Mouse (Mus musculus): Measurements from ENCODE around the gene Lnpk.

Gene Lnpk

GRCm38 (mm10) chr2:74578843-74579489 is at the start of gene Lnpk:
TSS of gene Lnpk (minus strand) at chr2:74579435.
- DNase-seq (ENCODE audit: low spot score in 2 of 2): peak; percentile 90 to 93

GRCm38 (mm10) chr2:74620368-74620767 is 41.1 kb upstream of the Lnpk start:
- DNase-seq (ENCODE audit: low spot score in 2 of 2): no peak

DNA sequence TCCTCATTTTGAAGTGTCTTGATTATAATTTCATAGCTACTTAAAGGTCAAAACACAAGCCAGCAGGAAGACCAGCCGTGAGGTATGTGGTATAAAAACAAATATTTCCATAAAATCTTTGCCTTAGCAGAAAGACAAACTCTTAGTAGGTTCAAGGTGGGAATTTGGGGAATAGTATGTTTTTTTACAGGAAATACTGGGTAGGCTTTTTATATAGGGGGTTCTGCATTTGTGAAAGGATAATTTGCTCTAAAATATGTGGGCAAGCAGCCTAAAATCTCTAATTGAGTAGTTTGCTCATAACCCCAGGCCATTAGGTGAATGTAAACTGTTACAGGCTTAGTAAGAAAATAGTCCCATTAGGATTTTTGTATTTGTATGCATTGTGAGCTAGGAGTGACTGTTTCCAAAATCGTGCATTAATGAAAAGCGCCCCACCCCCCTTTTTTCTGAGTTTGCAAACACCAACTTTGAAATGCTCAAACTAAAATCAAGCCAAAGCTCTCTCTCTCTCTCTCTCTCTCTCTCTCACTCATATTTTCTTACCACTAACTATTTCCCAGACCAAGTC is 40.5 kb upstream of the Lnpk start:
- DNase-seq (ENCODE audit: low spot score in 2 of 2): no peak

DNA sequence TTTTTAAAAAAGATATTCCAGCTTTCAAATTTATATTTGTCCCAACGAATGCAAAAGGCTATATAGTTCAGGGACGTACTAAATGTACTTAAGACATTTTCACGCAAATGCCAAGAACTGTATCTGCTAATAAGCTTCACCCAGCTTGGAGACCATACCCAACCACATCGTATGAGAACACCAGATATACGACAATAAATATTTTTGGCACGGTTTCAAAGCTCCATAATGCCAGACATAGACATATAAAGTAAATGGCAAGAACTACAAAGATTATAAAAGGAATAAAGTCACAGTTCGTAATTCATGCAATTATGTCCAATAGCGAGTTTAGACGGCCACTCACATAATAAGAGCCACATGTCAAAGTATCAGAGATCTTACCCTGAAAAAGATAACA is 38.5 kb upstream of the Lnpk start:
- no peak for DNase-seq (ENCODE audit: low spot score in 2 of 2)

DNA sequence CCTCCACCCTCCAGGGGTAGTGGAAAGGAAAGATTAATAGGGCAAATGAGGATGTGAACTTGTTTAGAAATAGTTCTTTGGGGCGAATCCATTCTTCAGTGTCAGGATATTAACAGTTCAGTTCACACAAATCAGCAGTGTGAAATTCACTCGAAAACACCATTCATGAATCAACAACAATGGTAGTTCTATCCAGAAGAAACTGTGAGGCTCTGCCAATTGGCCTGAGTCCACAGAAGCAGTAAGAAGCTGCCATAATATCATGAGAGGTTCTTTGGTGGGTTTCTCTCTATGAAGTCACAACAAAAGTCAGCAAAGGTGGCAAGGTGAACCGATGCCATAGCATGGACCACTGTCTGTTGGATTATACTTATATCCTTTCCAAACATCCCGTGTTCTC is 32.2 kb upstream of the Lnpk start:
- DNase-seq (ENCODE audit: low spot score in 2 of 2): no peak

GRCm38 (mm10) chr2:74609350-74609749 is 30.1 kb upstream of the Lnpk start:
- no peak for DNase-seq (ENCODE audit: low spot score in 2 of 2)

- no peak for DNase-seq (ENCODE audit: low spot score in 2 of 2)
These were observed 27.0 kb upstream of the Lnpk start for GRCm38 (mm10) chr2:74606087-74606760.

DNA sequence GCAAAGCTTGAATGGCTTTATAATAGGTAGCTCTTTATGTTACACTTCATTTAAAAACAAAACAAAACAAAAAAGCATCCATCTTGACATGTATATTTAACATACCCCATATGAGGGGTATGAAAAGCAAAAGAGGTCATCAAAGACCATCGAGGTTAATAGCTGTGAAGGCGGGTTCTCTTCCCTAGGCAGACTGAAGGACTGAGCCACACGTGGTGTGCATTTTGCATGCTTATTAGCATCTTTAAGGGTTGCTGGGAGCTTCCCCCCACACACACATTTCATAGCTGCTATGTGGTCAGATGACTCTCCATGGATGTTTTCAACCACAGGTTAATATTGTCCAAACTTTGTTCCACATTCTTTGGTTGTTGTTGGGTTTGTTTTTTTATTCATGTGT is 24.8 kb upstream of the Lnpk start:
- DNase-seq (ENCODE audit: low spot score in 2 of 2): no peak

- no peak for DNase-seq (ENCODE audit: low spot score in 2 of 2)
These were observed 23.2 kb upstream of the Lnpk start for GRCm38 (mm10) chr2:74602483-74602882.

DNA sequence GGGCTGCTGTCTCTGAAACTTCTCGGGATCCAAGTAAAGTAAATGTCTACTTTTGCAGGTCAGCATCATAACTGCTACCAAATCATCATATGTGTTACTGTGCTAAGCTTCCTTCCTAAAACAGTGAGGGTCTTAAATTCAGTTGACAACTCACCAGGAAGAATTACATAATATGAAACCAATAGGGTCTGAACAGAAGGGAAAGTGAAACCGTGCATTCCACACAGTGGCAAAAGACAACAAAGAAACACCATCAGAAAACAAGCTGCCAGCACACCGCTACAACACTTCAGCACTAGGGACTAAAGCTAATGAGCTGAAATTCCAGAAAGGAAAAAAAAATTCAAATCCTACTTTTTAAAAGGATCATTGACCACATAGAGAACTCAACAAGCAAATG is 17.9 kb upstream of the Lnpk start:
- DNase-seq (ENCODE audit: low spot score in 2 of 2): no peak

- DNase-seq (ENCODE audit: low spot score in 2 of 2): no peak
These were observed 16.9 kb upstream of the Lnpk start for GRCm38 (mm10) chr2:74596094-74596493.

DNA sequence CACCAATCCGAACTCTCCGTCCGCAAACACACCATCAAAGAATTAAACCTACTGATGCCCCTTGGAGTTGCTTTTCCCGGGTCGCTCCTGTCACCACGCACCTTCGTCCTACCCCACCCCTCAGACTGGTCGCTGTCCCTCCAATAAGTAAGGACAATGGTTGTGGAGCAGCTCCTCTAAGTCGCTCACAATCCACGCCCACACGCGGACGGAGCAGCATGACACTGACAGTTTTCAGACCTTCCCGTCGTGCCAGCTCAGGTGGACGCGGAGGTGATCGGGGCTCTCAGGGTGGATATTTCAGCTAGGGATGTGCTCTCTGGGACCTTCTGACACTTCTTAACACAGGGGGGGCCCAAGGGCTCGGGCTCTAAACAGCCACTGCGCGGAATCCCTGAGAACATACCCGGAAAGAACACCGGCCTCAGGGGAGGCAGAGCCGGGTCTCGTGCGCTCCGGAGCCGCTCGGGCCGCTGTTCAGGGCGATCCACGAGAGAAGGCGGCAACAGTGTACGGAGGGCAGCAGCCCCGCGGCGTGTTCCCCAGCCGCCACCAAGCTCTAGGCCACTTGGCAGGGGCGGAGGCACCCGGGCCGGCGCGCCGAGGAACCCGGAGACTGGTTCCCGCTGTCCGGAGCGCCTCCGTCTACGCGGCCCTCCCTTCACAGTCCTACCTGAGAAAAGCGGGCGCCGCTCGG is 941 bp downstream of the Lnpk start:
- peak; percentile 12 to 21 for DNase-seq (ENCODE audit: low spot score in 2 of 2)

DNA sequence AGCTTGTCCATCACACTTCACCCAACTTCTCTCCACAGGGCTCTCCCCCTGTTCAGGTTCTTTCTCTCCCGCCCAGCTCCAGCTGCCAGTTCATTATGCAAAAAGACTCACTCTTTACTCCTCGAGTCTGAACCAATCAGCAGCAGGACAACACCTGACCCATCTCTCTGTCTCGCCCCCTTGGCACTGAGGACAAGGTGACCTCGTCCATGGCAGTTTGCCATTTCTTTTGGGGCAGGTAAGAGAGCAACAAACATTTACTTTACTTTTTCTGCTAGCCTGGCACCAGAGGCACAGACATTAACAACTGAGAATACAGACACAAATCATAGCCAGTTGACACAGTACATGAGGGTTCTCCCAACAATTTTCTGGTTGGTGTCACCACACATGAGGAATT is 8.8 kb downstream of the Lnpk start:
- no peak for DNase-seq (ENCODE audit: low spot score in 2 of 2)

- DNase-seq (ENCODE audit: low spot score in 2 of 2): no peak
These were observed 19.4 kb downstream of the Lnpk start for GRCm38 (mm10) chr2:74559822-74560221.

DNA sequence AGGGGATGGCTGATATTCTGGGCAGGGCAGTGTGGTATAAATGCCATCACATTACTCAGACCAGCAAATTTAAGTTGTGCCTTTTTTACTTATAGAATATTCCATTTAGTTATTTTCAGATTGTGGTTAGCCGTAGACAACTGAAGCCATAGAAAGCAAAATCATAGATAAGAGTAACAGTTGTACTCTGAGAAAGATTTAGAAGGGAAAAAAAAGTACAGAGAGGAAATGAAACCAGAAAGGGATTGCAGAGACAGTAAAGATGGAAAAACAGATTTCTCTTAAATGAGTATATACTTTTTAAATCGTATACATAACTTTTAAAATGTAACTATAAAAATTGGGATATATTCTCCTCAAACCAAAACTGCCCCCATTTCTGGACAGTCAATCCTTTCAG is 20.1 kb downstream of the Lnpk start:
- DNase-seq (ENCODE audit: low spot score in 2 of 2): no peak

DNA sequence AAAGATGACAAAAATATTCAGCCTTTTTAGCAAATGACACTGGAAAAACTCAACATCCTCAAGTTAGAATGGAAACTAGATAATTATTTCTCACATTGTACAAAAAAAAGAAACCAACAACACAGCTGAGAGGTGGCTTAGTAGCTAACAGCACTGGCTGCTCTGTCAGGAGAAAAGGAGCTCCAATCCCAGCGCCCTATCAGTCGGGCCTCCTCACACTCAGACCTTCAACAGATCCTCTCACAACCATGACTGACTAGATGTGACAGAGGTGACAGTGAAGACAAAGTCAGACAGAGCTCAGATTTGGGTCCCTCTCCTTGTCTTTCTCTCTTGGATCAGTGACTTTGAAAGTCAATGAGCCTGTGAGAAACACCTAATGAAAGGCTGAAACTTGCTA is 21.8 kb downstream of the Lnpk start:
- DNase-seq (ENCODE audit: low spot score in 2 of 2): no peak

DNA sequence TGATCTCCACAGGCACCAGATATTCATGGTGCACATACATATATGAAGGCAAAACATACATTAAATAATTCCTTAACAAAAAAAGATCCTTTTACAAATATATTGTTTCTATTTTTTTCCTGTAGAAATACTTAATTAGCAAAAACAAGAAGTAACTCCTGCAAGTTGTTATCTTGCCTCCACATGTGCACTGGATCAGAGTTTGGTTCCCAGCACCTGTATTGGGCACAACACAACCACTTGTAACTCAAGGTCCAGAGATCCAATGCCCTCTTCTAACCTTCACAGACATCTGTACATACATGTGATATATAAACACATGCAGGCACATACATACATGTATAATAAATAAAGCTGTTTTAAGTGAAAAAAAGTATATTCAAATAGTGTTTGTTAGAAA is 27.3 kb downstream of the Lnpk start:
- DNase-seq (ENCODE audit: low spot score in 2 of 2): no peak

GRCm38 (mm10) chr2:74548306-74548705 is 30.9 kb downstream of the Lnpk start:
- no peak for DNase-seq (ENCODE audit: low spot score in 2 of 2)

DNA sequence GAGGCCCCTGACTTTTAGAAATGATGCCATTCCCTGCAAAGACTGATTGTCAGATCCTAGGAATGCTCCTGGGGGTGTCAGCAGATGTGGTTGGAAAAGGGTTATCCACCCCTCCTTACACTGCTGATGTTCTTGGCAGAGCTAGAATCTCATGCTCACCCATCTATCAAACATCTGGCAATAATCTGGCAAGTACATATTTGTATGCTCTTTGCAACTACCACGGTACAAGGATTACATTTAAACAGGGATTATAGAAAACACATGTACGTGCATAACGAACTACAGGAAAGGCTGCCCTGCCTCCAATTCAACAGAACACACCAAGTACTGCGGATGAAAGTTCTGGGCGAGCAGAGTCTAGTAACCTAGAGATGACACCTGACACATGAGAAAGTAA is 70.9 kb downstream of the Lnpk start:
- DNase-seq (ENCODE audit: low spot score in 2 of 2): no peak

DNA sequence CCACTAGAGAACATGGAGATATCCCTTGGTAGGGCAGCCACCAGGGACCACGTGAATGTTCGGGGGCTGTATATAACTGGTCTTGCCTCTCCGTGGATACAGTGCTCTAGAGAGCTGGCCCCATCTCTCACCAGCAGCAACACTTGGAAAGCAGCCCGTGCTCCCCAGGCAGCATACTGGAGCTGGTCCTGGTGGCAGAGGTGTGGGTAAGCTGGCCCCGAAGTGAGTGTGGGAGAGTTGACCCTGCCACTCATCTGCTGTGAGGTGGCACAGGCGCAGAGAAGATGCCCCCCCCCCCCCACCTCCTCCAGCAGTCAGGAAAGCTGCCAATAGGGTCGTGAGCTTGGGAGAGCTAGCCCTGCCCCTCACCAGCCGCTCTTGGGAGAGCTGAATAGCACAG is 72.8 kb downstream of the Lnpk start:
- DNase-seq (ENCODE audit: low spot score in 2 of 2): no peak

DNA sequence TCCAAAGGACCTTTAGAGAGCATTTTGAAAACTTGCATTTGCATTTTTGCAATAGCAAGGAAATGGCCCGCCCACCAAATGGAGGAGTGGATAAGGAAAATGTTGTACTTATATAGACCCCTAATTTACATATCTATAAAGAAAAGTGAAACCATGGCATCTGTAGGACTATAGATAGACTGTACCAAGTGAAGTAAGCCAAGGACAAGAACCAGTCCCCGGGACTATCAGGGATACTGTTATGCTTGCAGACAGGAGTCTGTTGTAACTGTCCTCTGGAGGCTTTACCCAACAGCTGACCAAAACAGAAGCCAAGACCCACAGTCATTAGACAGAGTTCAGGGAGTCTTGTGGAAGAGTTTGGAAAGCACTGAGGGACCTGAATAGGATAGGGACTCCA is 78.9 kb downstream of the Lnpk start:
- no peak for DNase-seq (ENCODE audit: low spot score in 2 of 2)

DNA sequence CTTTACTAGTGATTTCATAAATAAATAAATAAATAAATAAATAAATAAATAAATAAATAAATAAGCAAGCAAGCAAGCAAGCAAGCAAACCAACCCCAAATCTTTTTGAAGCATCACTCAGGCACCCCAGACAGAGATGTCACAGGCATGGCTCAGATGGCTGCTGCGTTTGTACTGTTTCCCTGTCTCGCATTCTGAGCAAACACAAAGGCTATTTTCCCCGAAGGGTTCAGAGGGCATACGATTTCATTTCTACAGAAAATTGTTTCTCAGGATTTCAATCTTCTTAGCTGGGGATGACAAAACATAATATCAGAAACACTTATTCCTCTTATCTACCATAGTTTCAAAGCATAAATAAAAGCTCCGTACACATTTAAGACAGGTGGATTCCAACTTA is 81.4 kb downstream of the Lnpk start:
- DNase-seq (ENCODE audit: low spot score in 2 of 2): no peak

DNA sequence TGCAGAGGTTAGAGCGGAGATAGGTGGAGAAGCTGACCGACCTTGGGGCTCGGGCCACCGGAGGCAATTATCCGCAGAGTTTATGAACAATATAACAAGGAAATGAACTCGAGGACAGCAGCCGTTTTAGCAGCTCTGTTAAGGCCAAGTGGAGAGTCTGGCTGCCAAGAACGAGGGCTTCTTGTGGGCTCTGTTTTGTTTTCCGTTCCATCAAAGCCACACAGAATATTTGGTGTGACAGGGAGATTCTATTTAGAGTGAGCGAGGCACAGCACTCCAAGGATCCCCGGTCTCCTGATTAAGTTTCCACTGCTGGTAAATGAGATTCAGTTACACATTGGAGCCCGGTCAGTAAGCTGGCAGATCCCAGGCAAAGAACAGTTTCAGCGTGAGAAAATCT is 87.8 kb downstream of the Lnpk start:
- DNase-seq (ENCODE audit: low spot score in 2 of 2): no peak

Measured in right cerebral cortex, postnatal 36 days (tissue).